Mouse (Mus musculus) effector memory CD4-positive, alpha-beta T cell, adult 7 months (primary cell): Measurements from ENCODE around the gene Spata33. TPM values are rescaled to one million over a fixed set of nuclear protein-coding genes. Genes with fewer than 3 reads are reported as not detected.

ENCODE experiments used
- polyA plus RNA-seq: library from polyadenylated mRNA; unstranded; fragments of 100-300 nt; shearing (Covaris generic); gene quantifications from one replicate; pipeline ENCODE4 v1.2.1, GENCODE M21; 2017

The Spata33 gene
- not detected for polyA plus RNA-seq

DNA sequence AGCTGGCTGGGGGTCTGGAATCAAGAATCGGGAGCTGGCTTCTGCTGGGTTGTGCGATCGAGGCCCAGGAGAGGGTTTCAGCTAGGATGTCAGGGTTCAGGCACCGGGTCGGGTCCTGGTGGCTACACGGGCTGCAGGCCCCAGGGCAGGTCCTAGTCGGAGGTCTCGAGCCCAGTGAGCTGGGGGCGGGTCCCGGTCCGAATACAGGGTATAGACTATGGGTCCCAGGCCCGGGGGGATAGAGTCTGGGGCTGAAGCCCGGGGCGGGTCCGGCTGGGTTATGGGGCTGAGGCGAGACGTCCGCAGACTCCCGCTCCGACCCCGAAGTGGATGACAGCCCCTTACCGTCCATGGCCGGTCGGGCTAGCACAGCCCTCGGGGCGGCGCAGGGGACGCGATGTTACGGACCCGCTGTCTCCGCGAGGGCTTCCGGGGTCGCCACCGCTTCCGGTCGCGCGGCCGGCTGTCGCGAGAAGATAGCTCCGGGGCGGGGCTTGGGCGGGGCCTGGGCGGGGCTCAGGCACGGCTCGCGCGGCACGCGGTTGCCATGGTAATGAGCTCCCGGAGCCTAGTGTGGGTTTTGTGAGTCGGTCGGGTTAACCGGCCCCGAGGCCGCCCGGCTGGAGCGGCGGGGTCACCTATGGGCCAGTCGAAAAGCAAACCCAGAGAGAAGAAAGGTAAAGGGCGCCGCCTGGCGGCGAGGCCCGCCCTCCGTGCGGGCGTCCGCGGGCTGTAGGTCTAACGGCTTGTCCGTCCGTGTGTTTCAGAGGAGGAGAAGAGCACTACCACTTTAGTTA, at the start of gene Spata33, which contains the start of gene Chmp1a:
TSS of gene Spata33 (plus strand) at position 512 of the 797 bp plus-strand sequence.
TSS of gene Chmp1a (minus strand) at position 443 of the 797 bp plus-strand sequence.

DNA sequence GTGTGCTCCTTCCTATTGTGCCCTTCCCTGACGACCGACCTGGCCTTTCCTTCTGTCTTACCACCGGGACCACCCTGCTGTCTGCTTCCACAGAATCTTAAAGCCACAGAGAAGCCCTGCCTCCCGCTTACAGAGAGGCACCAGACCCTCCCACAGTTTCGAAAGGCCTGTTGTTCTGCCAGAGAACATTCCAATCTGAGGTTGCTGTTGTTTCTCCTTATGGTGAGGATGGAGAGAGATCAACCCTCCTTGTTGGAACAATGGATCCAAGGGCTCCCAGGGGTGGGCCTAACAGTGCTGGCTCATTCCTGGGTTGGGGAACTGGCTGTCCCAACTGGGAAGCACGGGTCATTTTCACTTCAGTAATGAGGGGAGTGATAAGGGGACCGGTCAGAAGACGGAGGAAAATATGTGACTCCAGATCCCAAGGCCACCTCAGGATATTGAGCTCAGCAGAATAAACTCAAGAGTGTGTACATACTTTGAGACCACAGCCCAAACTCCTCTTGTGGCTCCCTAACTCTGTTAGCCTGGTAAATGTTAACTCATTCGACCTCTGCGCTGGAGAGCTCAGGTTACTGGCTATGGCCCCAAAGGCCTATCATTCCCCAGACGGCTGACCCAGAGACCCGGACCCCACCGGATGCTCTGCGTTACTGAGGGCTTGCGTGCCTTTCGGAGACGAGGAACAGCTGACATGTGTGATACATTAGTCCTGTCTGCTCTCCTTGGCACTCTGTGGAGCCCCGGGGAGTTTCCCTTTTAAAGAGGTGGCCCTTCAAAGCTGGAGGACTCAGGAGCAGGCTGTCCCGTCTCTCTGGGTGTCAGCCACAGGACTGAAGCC, 26.8 kb upstream of the Spata33 start, which contains the start of gene Dpep1:
TSS of gene Dpep1 (plus strand) at position 677 of the 844 bp plus-strand sequence.

DNA sequence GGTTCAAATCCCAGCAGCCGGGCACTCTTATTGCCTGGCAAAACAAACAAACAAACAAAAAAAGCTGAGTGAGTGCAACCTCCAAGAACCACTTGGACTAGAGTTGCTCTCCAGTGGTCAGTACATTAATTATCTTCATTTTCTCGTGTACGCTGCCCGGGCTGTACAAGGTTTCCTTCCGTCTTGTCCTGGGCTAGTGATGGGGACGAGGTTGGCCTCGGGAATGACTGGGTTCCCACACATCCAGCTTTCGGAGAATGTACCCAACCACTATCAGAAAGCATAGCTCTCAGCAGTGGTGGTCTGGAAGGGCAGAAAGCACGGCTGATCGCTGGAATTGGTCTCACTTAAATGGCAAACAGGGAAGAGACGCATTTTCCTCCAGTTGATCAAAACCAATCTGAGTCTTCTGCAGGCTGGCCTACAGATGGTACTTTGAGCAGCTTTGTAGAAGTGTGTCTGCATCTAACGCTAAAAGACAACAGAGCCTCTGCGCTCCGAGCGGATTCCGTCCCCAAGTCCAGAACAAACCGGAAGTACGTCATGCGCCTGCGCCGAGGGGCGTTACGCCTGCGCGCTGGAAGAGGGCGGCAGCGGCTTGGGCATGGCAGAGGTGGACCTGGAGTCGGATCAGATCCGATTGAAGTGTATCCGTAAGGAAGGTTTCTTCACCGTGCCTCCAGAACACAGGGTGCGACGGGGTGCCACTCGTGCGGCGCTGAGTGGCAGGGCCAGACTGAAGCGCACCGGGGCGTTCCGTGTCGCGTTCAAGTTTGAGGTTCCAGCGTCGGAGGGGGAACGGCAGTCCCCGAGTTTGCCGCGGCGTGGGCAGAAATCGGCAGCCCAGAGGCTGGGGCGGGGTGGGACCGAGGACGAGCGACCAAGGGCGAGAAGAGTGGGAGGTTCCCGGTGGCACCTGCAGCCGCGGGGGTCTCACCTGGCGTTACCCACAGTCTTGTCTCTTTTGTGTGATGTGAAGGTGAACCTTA, 11.9 kb downstream of the Spata33 start, which contains the start of gene Cdk10:
TSS of gene Cdk10 (plus strand) at position 565 of the 989 bp plus-strand sequence.

DNA sequence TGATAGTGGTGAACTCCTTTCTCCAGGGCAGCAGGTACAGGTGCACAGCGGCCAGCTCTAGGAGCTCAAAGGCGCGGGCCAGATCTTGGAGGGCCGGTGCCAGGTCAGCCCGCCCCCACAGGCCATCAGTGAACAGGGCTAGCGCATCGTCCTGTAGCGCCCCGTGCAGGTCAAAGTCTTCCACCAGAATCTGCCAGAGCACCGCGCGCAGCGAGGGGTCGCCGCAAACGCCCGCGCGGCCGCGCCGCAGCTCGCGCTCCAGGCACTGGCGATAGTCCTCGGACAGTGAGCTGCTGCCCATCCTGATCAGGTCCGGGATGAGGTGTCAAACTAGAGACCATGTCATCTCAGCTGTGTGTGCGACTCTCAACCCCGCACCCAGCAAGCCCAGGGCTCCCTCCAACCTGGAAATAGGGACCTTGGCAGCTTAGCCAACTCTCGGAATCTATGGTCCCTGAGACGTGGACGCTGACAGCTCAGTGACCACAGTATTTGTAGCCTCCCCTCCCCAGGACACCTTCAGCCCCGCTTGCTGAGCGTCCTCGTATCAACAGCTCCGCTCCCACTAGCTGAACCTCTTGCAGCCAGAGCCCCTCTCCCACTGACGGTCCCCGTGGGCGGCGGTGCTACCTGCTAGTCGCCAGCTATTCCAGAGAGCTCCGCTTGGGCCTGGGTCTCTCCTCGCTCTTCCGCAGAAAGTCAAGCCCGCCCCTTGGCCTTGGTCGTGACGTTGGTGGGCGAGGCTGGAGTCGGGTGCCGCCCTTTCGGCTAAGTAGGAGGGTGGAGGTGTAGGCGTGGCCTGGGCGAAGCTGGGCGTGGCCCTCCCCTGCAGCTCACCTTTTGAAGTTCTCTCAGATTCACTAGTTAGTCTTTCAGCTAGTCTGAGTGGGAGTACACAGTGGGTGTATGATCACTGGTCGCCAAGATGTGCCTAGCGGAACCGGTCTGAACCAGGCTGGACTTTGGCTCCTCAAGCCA, 23.2 kb downstream of the Spata33 start, which contains the start of gene Spata2l:
TSS of gene Spata2l (minus strand) at position 714 of the 978 bp plus-strand sequence.

DNA sequence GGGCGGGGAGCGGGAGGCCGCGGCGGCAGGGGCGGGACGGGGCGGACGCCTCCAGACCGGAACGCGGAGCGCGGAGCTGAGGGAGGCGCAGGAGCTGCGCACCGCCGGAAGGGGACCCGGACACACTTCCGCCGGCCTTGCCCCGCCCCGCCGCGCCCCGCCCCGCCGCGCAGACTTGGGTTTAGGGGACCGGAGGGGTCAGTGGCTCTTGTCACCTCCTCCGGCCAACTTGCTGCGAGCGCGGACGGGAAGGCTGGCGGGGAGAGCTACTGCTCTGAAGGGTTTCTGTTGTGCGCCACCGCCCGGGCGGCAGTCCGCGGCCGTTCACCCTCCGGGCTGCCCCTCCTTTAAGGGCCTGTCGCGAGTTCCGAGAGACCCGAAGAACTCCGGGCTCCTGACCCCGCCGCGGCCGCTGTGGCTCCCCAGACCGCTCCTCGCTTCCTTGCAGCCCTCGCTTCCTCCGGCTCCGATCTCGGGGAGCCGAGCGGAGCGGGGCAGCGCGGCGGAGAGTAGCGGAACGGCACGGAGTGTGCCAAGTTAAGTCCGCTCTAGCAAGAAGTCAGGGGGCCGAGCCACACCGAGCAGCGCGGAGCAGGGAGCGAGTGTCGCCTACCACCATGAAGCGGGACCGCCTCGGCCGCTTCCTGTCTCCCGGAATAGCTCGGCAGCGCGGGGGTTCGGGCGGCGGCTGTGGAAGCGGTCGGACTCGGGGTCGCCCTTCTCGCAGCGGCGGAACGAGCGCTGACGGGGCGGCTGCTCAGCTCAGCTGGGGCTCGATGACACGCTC, 41.7 kb downstream of the Spata33 start, which contains the start of the genes Zfp276 and Vps9d1:
TSS of gene Zfp276 (plus strand) at position 97 of the 787 bp plus-strand sequence.
TSS of gene Vps9d1 (minus strand) at position 250 of the 787 bp plus-strand sequence.

Other genes starting within 250 kb of the Spata33 start
- 295 TPM for gene Ankrd11, start 170.6 kb upstream of the Spata33 start, polyA plus RNA-seq
- 85.7 TPM for gene Spg7, start 149.9 kb upstream of the Spata33 start, polyA plus RNA-seq
- gene Rpl13, start 110.5 kb upstream of the Spata33 start, polyA plus RNA-seq: 955 TPM
- gene Cpne7, start 95.5 kb upstream of the Spata33 start, polyA plus RNA-seq: 14.2 TPM
- 0.33 TPM for gene Sult5a1, start 54.5 kb upstream of the Spata33 start, polyA plus RNA-seq
- not detected for gene Dpep1, start 26.6 kb upstream of the Spata33 start, polyA plus RNA-seq
- 162 TPM for gene Chmp1a, start 69 bp upstream of the Spata33 start, polyA plus RNA-seq
- 16.1 TPM for gene Cdk10, start 12.0 kb downstream of the Spata33 start, polyA plus RNA-seq
- gene Spata2l, start 23.4 kb downstream of the Spata33 start, polyA plus RNA-seq: 7.9 TPM
- 36.7 TPM for gene Zfp276, start 41.4 kb downstream of the Spata33 start, polyA plus RNA-seq
- 16.2 TPM for gene Vps9d1, start 41.5 kb downstream of the Spata33 start, polyA plus RNA-seq
- gene Fanca, start 105.7 kb downstream of the Spata33 start, polyA plus RNA-seq: 5.4 TPM
- gene Spire2, start 119.9 kb downstream of the Spata33 start, polyA plus RNA-seq: 0.54 TPM
- gene Tcf25, start 160.9 kb downstream of the Spata33 start, polyA plus RNA-seq: 348 TPM
- 0.50 TPM for gene Mc1r, start 194.3 kb downstream of the Spata33 start, polyA plus RNA-seq
- gene Tubb3, start 198.6 kb downstream of the Spata33 start, polyA plus RNA-seq: not detected
- 8.2 TPM for gene Def8, start 210.7 kb downstream of the Spata33 start, polyA plus RNA-seq